Mouse (Mus musculus): Measurements from ENCODE around the gene Tbc1d23. TPM values are rescaled to one million over a fixed set of nuclear protein-coding genes. Genes with fewer than 3 reads are reported as not detected.
"Not testable (repeated sequence)": the region's sequence is repeated elsewhere in the genome, so short reads cannot be mapped to it uniquely, and the experiment has no call there.

The Tbc1d23 gene
- 10 to 100 TPM; 23.9 to 26.2 TPM for total RNA-seq (2021)

DNA sequence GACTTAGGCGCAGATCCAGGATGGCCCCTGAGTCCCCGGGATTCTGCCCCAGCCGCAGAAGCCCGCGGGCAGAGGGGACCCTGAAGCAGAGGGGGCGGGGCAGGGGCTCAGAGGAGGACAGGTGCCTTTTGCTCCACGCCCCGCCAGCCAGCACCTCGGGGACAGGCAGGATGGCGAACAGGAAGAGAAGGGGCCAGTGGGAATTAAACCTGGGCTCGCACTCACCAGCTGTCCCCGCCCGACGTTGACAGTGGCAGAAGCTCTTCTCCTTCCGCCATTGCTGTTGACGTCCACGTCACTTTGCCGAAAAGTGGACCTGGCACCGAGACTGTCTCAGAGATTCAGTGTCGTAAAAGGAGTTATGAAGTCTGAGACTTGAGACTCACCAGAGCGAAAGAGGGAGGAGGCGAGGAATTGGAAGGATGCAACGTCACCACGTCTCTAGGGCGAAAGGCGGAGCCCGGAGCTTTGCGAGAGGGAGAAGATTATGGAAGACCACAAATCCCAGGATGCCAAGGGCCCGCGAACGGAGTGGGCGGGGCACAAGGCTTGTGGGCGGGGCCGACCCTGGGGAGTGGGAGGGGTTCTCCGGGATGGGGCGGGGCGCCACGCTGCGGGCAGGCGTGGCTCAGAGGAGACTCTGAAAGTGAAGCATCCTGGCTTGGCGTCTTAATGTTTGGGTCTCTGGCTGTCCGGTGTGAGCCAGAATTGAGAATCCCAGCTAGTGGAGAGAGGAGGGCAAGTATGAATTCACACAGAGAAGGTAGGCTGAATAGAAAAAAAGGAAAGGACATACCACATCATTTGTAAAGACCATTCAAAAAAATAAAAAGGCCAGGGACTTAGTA is at the start of gene Tbc1d23:
Gene Tbc1d23 (minus strand): TSS at position 416 of the 848 bp plus-strand sequence.
- DNase-seq (ENCODE audit: low spot score) = peak; percentile 96
- intact Hi-C loops (cut with DNase I) = no loop called here

DNA sequence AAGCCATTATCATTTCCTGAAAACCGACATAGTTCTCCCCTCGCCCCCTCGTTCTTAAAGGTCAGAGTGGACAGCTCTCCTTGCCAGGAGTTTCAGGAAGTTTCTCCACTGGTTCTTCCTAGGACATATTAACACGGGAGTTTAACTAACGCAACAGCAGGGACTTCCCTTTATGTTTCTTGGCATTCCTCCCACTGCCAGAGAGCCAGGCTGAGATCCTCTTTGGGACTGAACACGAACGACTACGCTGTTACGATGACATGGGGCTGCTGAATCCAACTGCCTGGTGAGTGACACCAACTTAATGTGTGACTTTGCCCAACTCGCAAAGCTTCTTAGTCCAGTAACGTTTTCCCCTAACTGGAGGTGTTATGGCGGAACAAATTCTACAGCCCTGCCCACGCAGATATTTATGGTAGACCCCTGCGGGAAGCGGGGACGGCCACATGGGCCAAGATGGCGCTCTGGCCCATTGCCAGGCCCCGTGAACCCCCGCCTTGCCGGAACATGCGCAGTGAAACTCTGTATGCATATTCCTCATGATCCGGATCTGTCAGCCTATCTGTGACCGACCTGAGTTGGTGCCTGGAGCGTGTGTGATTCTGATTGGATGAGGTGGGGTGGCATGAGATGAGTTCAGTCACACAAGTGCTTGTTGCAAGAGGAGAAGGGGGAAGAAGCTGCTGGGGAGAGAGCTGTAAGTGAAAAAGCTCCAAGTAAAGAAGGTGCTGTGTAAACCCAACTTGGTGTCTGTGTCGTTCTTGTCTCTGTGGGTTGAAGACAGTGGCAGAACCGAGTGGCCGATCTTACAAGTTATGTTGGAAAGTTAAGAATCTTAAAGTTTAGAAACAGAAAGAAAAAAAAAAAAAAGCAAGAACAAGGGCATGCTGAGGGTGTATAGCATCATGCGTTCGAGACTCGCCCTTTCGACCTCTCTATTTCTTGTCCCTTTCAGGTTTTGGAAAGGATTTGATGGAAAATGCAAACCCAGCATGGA is 49.2 kb upstream of the Tbc1d23 start:
- DNase-seq (ENCODE audit: low spot score) = no peak
- intact Hi-C loops (cut with DNase I) = loop anchor here (5.0 kb wide), 1 partner anchor 47 kb away; no protein-coding TSS in a partner anchor

DNA sequence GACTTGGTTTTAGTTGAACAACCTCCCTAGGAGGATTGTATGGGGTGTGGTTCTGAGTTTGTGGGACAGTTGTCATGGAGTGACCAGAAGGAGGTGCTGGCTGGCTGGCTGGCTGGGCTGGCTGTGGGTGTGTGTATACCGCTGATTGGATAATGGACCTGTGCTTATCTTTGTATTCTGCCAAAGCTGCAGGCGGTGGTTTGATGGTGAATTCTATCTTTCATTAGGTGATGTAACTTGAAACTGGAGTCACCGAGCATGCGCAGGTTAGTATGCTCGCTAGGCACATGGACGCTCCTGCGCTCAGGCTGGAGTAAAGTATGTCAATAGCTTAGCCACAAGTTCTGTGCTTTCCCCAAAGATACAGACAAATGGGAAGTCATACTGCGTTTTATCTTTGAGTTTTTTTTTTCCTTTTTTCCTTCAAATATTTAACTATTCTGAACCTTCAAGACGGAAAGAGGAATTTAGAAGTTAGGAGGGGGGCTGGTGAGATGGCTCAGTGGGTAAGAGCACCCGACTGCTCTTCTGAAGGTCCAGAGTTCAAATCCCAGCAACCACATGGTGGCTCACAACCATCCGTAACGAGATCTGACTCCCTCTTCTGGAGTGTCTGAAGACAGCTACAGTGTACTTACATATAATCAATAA is 47.8 kb upstream of the Tbc1d23 start:
- intact Hi-C loops (cut with DNase I) = no loop called here
- no peak for DNase-seq (ENCODE audit: low spot score)

DNA sequence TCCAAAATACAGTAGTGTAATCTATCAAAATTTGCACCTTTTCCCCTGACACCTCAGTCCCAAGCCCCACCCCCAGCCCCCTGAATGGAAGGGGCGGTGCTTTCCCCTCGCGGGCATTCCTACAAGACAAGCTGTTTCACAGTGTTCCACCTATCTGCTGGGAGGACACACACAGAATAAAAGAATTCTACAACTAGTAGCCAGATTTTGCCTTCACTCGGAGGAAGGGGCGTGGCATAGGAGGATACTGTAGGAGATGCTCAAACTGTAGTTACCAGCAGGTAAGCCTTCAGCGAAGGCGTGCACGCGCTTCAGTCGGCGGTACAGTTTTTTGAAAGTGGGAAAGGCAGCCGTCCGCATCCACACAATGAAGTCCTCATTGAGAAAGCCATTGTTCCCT is 38.4 kb upstream of the Tbc1d23 start:
- DNase-seq (ENCODE audit: low spot score) = no peak

DNA sequence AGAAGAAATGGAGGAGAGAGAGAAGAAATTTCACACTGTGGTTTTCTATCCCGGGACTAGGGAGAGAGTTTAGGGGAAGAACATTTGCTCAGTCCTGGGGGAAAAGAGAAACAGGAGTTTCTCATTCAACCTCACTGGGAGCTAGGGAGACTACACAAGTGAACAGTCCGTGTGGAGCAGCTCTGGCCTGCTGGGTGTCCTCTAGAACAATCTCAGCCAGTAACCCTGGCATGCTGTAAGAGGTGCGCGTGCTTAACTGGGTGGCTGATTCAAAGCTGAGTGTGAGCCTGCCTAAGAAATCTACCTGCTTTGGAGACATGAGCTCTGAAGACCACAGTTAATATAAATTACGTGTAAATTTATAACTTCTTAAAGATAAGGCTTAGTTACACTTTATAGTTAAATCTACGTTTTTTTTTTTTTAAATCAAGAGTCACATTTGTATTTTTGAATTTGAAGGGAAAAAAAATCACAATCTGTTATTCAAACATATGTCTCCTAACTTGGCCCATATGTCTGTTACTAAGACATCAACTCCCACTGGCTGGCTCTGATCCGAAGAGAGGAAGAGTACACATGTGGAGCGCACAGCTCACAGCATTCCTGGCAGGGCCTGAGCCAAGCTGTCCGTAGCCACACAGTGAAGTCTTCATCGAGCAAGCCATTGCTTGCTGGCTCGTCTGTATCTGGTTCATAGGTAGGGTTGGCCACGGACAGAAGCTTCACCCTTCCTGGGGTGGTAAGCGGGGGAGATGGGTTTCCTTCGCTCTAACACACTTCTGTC is 36.9 kb upstream of the Tbc1d23 start:
- DNase-seq (ENCODE audit: low spot score) = no peak
- intact Hi-C loops (cut with DNase I) = loop anchor here (5.0 kb wide), 1 partner anchor 89 kb away; no protein-coding TSS in a partner anchor

More for the DNA sequence above, 38.4 kb upstream of the Tbc1d23 start:
- intact Hi-C loops (cut with DNase I) = loop anchor here (5.0 kb wide), 1 partner anchor 88 kb away; no protein-coding TSS in a partner anchor

DNA sequence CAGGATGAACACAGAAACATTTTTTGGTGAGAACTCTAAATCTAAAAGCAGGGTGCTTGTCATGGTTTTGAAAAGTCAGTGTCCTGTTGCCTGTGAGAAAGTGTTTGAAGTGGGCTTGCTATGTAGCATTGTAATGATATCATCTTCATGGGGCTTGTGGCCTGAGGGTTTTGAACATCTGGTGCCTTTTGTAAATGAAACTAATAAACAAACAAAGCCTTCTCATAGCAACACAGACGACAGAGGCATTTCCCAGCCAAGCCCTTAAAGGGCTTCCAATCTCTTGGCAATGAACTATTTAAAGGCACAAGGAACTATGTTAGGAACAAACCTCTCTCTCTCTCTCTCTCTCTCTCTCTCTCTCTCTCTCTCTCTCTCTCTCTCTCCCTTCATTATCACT is 35.8 kb upstream of the Tbc1d23 start:
- peak; percentile 49 for DNase-seq (ENCODE audit: low spot score)
- intact Hi-C loops (cut with DNase I) = loop anchor here (5.0 kb wide), 1 partner anchor 90 kb away; no protein-coding TSS in a partner anchor

DNA sequence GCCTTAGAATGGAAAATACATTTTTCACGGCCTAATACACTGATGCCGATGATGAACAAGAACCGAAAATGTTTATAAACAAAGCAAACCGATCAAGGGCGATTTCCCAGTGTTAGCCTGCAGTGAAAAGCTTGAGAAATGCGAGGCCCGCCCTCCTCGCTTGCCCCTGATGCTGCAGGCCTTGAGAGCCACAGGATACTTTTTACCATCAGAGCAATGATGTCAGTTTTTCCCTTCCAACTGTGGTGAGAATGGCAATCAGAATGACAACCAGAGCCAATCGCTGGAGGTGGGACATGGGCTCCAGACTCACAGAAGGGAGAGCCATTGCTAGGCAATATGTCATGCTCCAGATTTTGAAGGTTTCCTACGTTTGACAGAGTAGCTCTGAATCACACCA is 28.8 kb upstream of the Tbc1d23 start:
- no peak for DNase-seq (ENCODE audit: low spot score)
- intact Hi-C loops (cut with DNase I) = no loop called here

DNA sequence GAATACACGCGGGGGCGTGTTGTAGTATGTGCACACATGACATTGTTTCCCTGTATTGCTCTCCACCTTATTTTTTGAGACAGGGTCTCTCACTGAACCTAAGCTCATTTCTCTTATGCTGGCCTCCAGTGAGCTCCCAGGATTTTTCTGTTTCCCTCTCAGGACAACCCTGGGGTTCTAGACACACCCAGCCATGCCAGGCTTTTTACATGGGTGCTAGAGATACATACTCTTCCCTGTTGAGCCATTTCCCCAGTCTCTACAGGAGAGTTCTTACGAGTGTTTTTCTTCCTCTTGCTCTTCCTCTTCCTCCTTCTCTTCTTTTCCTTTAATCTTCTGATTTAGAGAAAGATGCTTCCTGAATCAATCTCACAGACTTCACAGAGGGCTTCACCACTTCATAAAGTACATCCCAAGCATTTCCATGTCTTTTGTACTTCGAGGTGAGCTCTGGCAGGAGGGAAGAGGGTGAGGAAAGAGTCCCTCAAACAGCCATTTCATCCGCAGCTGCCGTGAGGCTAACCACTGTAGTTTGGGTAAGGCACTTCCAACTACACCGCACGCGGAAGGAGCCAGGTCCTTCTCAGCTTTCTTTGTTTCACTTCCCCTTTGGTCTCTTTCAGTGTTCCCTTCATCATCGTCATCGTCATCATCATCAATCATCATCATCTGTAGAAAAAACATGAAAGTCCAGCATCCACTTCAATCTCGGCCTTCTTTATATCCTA is 28.2 kb upstream of the Tbc1d23 start:
- DNase-seq (ENCODE audit: low spot score) = no peak
- intact Hi-C loops (cut with DNase I) = no loop called here

DNA sequence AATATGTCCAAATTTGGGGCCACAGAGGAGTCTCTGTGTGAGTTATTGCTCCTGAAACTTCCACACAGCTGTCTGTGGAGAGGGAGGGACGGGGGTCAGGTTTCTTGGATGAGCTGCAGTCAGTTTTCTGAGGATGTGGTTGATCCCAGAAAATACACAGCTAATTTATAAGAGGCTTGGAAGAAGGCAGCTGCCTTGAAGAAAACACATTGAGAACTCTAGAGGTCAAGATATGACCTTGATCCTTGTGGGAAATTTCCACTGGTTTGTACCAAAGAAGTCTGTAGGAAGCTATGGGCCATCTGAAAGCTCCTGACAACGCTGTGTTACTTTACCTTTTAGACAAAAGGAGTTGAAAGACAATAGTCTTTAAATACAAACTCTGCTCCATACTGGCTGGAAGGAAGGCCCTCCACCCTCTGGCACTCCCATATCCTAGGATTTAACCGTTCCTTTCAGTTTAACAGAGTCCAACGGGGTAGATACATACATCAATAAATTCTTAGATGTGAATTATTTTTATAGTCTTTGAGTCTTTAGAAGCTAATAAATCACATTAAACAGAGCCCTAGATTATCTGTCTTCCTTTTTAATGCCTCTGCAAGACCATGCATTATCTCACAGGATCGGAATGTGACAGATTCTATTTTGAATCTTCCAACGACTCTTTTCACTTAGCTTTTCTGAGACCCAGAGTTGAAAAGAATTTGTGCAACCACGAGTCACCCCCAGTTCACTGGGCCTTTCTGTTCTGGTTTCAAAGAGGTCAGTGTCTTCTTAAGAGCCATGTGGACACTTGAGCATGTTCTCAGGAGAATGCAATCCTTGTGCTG is 20.5 kb upstream of the Tbc1d23 start:
- intact Hi-C loops (cut with DNase I) = no loop called here
- DNase-seq (ENCODE audit: low spot score) = no peak

DNA sequence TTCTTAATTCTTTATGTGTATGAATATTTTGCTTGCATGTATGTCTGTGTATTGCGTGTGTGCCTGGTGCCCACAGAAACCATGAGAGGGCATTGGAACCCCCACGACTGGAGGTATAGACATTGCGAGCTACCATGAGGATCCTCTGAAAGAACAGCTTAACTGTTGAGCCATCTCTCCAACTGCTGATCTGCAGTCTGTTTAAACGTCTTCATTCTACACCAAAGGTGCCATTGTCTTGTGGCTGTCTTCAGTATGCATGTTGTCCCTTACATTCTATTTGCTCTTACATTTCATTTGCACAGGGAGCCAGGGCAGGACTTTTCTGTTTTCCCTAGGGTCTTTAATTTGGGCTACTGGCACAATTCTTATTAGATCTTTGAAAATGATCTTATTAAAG is 19.7 kb upstream of the Tbc1d23 start:
- intact Hi-C loops (cut with DNase I) = no loop called here
- DNase-seq (ENCODE audit: low spot score) = no peak

DNA sequence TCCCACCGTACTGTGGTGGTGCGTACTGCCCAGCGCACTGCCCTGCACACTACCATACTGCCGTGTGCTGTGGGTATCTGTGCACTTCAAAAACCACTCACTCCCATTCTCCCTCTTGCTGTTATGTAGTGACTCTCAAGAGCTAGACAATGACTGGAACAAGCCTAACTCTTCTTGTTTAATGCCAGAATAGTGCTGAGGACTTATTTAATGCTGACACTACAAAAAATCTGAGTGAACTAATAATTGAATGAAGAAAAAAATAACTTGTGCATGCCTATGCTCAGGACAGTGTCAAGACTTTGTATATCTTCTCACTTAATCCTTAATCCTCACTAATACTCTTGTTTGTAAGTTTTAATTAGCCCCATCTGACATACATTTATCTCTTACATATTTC is 16.2 kb upstream of the Tbc1d23 start:
- intact Hi-C loops (cut with DNase I) = no loop called here

DNA sequence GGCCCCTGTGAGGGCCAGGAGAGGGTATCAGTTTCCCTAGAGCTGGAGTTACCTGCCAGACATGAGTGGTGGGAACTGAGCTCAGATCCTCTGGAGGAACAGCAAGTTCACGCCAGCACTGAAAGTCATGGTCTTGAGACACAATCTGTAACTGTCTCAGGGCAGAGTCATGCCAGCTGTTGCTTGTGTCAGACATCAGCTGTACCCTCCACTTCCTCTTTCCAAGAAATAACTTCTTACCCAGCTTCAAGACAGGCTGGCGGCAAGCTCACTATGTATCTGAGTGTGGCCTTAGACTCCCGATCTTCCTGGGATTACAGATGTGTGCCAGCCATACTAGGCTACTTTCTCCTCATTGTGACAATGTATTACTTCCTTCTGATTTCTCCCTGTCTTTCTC is 15.3 kb upstream of the Tbc1d23 start:
- DNase-seq (ENCODE audit: low spot score) = no peak
- intact Hi-C loops (cut with DNase I) = no loop called here

More for the DNA sequence above, 16.2 kb upstream of the Tbc1d23 start:
- DNase-seq (ENCODE audit: low spot score) = no peak

DNA sequence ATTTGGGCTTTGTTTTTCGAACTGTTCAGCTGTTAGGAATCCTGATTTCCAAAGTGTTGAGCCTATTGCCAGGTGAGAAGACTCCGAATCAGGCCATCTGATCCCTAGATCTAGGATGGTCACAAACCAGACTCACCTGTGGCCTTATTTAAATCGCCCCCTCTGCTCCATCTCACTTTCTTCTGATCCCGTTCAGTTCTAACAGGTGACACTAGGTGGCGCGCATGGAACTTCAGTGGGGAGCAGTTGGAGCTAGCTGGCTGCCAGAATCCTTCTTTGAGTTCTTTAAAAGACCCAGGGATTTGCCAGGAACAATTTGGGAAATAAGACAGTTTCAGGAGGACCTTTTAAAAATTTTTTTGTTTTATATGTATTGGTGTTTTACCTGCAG is 12.5 kb upstream of the Tbc1d23 start:
- intact Hi-C loops (cut with DNase I) = loop anchor here (1.0 to 5.0 kb wide), 3 partner anchors 48 to 348 kb away; partner anchors contain the start of gene Tmem30c
- peak; percentile 56 for DNase-seq (ENCODE audit: low spot score)

DNA sequence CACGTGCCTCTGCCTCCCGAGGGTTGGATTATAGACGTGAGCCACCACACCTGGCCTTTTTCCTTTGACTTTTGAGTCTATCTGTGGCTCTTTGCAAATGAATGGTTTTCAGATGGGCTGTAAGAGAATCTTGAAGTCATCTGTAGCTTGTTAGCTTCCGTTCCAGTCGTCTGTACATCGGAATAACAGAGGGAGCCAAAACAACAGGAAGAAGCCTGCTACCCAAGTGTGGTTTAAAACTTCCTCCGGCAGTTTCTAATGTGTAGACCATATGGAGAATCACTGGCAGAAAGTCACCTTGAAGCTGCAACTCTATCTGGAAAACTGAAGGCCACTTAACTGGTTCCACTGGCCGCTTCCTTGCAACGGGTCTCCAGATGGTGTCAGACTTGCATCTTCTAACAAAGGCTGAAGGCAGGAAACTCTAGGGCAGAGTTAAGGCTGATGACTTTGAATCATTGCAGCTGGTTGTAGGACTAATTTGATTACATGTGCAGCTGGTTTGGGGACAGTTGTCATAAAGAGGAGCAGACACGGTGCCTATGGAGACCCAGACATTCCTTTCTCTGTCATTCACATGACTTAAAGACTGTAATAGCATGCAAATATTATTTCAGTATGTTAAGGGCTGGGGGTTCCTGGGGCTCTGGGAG is 12.0 kb upstream of the Tbc1d23 start:
- DNase-seq (ENCODE audit: low spot score) = no peak
- intact Hi-C loops (cut with DNase I) = loop anchor here (5.0 kb wide), 2 partner anchors 49 to 349 kb away; partner anchors contain the start of gene Tmem30c

DNA sequence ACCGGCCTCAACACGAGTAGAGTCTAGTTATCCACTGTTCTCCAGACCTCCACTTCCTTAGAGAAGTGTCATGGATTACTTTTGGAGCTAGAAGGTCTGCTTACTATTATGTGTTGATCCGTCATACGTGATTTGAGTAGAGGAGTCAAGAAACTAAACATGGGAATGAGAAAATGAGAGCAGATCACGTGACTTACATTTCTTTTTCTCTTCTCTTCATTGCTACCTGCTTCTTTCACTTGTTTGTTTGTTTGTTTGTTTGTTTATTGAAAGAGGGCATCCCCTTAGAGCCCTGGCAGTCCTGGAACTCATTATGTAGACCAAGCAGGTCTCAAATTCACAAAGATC is 11.5 kb upstream of the Tbc1d23 start:
- intact Hi-C loops (cut with DNase I) = loop anchor here (5.0 kb wide), 2 partner anchors 49 to 349 kb away; partner anchors contain the start of gene Tmem30c
- no peak for DNase-seq (ENCODE audit: low spot score)

DNA sequence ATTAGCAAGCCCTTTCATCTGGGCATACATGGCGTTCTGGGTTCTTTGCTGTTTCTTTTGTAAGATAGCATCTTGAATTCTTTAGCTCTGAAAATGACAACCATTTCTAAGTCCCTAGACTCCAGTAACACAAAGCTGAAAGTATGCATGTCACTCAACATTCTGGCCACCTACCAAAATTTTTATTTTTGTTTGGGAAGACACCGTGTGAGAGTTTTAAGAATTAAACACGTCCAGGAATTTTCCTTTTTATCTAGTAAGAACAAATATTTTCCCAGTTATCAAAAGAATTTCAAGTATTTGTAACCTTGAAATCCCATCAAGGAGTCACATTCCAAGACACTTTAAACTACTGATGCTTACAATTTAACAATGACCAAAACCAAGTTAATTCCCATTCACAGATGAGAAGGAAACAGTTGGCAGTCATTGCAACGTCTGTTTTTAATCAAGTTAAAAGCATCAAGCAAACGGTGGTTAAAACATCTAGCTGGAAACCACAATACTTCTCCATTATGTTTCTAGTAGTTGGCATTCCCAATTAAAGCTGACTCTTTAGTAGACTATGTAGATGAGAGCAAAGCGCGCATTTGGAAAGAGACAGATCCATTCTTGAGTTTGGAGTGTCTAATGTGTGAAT is 4.7 kb upstream of the Tbc1d23 start:
- intact Hi-C loops (cut with DNase I) = no loop called here
- DNase-seq (ENCODE audit: low spot score) = no peak

DNA sequence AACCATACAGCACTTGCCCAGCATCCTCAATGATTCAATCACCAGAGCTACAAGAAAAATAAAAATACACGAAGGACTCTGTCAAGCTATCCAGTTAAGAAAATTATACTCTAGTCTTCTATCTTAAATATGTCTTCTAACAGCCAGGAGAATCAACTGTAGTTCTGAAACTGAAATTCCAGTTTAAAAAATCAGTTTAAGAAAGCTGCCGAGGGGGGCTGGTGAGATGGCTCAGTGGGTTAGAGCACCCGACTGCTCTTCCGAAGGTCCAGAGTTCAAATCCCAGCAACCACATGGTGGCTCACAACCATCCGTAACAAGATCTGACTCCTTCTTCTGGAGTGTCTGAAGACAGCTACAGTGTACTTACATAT is 620 bp upstream of the Tbc1d23 start:
- intact Hi-C loops (cut with DNase I); DNase-seq (ENCODE audit: low spot score): not testable (repeated sequence)

Data from heart, postnatal 25 days (tissue).